Mouse (Mus musculus): ENCODE results near the gene Rap1gap2.

DNA sequence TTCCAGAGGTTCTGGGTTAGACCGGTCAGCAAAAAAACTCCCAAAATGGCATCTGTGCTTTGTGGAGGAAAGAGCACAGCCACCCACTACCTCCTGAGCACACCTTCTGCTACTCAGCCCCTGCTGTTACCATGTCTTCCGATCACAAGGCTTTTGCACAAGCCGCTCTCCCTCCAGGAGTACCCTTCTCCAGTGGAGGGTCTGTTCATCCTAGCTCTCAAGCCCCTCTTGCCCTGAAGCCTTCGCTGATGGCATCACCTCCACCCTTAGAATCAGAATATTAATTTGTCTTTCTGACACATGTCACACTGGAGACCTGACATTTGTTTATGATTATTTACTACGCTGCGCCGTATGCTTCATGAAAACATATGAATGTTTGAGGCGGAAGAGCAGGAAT is 26.8 kb upstream of the Rap1gap2 start:
- no peak for TF ChIP-seq CTCF (IDR thresholded peaks at IDR 0.05; ENCODE audit: extremely low read depth, insufficient read depth, low read length)
- TF ChIP-seq POLR2A (IDR thresholded peaks at IDR 0.05; ENCODE audit: extremely low read depth, insufficient read depth, low read length) = no peak

Data from cortical plate, adult 2 months (tissue).